Mouse (Mus musculus) heart, postnatal 36 days (tissue): ENCODE data around the gene Adam15. TPM values are rescaled to one million over a fixed set of nuclear protein-coding genes. Genes with fewer than 3 reads are reported as not detected.

ENCODE experiments used
- DNase-seq, 2 experiments: peaks; one replicate each; pipeline ENCODE4 v3.0.0; 2021 to 2022
- intact Hi-C: fragments of 180-260 bp; cut with DNase I; formaldehyde crosslinking; loops from one replicate; pipeline ENCODE4 v1.15.1; 2025
- total RNA-seq, 2 experiments: library from RNA; stranded (reverse); gene quantifications; 2 replicates each; pipeline ENCODE4 v1.2.3; 2021

The Adam15 gene
- total RNA-seq, 2 experiments from 2014 or later, result 56.5 to 62.6 TPM

DNA sequence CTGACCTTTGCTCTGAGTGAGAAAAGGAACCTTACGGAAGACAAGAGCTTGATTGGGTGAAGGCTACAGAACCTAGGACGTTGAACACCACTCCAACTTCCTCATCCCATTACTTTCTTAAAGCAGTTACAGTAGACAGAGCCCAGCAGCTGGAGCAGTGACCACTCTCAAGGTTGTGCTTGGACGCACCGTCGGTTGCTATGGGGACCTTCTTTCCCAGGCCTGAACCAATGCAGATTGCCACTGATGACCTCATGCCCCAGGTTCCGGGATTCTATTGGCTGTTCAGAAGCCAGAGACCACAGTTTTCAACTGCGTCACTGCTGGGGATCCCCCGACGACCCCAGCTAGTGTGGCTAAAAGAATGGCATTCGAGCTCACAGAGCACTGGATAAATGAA is 18.8 kb downstream of the Adam15 start:
- DNase-seq, result no peak
- intact Hi-C loops, result no loop called here

DNA sequence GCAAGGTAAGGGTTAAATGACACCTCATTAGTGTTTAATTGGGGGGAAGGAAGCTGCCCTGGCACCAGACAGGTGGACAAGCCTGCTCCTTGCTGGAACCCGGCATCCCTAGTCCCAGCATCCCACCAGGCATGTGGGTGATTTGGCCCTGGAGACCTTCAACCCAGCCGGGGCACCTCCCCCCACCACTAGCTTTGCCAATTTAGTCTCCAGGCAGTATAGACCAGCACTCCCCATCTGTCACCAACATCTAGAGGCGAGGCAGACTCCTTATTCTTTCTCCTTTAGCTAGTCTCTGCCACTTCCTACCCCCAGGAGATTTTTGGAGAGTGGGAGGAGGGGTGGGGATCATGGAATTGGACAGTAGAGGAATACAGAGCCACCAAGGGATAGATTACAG is 19.4 kb downstream of the Adam15 start:
- no peak for DNase-seq
- intact Hi-C loops, result no loop called here

DNA sequence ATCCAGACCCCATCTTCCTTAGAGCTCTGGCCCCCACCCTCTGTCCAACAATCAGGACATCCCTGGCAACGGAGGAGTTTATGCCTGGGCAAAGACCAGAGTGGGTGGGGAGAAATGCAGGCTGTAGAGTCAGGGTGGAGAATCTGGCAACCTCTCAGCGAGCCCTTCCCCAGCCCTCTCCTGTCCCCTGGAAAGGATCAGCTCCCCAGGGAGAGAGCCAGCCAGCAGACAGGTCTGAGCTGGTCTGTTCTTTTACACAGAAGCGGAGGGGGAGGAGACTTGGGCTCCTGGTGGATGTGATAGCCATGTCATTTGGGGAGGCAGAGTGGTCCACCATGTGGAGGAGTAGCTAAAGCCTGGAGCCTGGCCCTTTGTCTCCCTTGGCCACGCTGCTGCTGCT is 21.2 kb downstream of the Adam15 start:
- no peak for DNase-seq

DNA sequence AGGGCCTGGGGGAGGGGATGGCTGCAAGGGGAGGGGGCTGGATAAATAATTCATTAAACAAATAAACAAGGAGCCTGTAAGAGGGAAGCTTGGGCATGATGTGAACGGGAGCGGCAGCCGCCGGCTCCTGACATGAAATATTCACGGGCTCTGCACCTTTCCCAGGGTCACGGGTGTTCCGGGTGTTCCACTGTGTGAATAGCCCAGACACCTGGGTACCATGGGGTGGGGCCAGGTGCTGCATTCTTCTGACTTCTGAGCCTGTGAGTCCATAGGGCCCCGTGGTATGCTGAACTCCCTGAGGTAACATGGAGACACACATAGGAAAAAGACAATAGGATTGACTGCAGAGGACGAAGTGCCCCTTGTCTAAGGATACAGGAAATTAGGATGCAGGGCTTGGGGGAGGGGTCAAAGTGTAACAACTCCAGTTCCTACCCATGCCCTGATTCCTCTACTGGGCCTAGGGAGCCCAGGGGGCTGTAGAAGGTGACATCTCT is 22.4 kb downstream of the Adam15 start:
- intact Hi-C loops, result no loop called here
- no peak for DNase-seq

More for the DNA sequence above, 21.2 kb downstream of the Adam15 start:
- intact Hi-C loops, result no loop called here

DNA sequence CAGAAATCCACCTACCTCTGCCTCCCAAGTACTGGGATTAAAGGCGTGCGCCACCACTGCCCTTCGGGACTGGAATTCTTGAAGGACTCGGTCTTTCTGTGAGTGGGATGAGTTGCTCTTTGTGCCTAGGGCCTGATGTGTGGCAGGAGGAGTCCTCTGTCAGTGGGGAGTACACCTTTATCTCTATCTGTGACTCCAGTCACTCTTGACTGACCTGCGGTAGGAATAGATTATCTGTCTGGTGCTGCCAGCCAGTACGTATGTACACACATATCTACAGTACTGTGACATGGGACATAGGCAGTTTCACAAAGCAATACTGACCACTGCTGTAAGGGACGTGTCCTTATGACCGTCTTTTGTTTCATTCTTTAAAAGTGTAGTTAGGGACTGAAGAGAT is 23.9 kb downstream of the Adam15 start:
- DNase-seq, result no peak
- intact Hi-C loops, result no loop called here

DNA sequence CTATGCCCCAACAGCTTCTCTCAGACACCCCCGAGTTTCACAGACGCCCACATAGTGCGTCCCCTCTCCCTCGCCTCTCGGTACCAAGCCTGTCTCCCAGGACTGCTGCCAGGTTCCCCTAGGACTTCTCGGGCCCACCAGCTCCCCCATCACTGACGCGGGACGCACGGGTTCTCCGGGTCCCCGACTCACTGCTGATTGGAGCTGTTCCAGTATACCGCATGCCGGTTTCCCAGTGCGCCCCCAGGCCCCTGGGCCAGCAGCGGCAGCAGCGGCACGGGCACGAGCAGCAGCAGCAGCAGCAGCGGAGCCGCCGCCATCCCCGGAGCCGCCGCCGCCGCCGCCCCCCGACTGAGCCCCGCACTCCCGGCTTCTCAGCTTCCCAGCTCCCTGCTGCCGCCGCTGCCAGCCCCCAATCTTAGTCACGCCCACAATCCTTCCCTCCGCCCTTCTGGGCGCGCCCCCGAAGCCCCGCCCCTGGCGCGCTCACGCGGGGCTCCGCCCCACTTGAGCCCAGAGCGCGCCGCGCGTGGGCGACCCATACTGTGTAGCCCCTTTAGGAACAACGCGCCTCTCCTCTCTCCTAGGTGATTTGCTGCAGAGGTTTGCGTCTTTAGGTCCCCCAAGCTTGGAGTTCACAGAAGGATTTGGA is 27.2 kb downstream of the Adam15 start, which contains the start of gene Efna3:
Efna3 (minus strand) TSS at position 452 of the 652 bp plus-strand sequence.
- DNase-seq, result peak; percentile 66 to 71
- intact Hi-C loops, result no loop called here

DNA sequence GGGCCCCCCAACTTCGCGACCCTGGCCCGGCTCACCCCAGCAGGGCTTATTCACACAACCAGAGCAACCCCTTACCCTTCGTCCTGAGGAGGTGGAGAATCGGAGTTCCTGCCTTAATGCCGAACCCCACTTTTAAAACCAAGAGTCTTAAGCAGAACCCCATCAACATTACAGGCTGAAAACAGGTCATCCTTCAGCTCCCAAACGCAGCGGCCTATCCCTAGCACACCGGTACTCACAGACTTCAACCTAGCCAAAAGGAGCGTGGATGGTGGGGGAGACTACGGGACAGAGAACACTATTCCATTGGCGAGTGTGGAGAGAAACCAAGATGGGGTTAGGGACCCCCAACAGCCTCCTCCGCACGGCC is 27.7 kb downstream of the Adam15 start:
- intact Hi-C loops, result no loop called here
- DNase-seq, result no peak

DNA sequence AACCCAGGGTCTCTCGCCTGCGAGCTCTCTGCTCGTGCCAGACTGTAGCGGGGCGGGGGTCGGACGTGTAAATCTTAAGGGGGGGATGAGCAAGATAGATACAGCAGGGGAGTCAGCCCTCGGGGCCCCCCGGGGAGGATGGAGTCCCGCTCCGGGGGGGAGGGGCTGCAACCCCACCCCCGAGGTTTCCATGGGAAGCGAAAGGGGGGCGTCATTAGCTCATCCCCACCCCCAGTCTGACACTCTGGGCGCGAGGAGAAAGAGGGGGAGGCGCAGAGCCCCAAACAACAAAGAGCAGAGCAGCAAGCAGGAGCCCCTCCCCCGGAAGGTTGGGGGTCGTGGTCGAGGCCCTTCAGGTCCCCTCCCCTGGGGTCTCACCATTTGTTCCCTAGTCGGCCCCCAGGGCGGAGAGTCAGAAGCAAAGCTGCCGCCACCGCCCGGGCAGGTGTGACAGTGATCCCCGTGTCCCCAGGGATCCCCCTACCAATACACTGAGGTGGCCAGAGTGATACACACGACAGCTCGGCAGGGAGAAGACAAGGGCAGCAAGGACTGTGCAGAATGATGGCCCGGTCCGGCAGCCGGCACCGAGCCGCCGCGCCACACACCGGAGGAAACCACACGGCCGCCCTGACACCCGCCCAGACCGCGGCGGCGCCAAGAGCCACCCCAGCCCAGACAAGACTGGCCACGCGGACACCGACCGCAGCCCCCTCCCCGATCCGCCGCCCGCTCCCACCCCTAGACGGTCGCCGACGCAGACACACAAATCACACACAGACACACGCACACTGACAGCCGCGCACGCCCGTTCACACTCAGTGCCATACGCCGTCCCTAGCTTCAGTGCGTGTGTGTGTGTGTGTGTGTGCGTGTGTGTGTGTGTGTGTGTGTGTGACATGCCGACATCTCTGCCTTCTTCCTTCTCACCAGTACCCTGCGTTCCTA is 28.3 kb downstream of the Adam15 start:
- DNase-seq, result no peak
- intact Hi-C loops, result no loop called here

DNA sequence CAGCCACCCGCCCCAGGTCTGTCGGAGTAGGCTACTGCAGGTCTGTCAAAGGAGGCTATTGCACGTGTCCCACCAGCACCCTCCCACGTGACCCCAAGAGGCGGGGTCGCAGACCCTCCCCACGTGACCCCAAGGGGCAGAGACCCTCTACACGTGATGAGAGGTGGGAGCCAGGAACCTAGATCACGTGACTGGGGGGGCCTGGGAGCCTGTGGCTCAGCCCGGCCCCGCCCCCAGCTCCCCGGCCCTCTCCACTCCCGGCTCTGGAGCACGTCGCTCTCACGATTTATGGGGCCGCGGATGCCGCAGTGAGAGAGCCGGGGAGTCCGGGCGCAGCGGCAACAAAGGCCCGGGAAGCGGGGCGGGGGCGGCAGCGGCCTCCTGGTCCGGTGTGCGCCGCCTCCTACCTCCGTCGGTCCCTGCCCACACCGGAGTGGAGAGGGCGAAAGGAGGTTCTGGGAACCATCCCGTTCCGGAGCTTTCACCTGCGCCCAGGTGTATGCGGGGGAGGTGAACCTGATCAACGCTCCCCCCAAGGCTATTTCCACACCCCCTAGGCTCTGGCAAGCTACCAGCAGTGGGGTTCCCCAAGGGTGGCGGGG is 29.1 kb downstream of the Adam15 start:
- intact Hi-C loops, result no loop called here
- DNase-seq, result no peak

DNA sequence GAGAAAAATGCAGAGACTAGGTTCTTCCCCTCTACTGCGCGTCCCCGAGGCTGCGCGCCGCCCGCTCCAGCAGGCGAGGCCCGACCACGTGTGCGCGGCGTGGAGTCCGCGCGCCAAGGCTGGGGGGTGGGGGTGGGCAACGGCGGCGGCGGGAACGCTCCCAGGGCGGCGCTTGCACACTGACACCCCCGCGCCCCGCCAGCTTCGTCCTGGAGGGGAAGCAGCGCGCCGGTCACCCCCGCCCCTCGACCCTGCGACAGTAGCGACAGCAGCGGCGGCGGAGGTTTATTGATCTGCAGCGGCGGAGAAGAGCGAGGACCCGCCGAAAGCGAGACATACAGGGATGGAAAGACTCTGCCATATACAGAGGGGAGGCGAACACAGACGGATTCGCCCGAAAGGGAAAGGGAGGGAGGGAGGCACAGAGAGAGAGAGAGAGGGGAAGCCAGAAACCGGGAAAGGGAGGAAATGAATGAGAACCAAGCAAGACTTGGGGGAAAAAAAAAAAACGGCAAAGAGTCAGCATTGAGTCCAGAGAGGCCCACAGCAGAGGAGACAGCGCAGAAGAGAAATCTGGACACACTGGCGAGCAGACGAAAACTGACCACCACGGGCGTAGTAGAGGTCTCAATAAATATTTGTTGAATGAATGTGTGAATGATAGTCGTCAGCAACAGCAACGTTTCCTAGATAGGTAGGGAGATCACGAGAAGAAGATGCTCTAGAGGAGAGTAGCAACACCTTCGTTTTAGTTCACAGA is 30.0 kb downstream of the Adam15 start:
- no peak for DNase-seq
- intact Hi-C loops, result no loop called here

DNA sequence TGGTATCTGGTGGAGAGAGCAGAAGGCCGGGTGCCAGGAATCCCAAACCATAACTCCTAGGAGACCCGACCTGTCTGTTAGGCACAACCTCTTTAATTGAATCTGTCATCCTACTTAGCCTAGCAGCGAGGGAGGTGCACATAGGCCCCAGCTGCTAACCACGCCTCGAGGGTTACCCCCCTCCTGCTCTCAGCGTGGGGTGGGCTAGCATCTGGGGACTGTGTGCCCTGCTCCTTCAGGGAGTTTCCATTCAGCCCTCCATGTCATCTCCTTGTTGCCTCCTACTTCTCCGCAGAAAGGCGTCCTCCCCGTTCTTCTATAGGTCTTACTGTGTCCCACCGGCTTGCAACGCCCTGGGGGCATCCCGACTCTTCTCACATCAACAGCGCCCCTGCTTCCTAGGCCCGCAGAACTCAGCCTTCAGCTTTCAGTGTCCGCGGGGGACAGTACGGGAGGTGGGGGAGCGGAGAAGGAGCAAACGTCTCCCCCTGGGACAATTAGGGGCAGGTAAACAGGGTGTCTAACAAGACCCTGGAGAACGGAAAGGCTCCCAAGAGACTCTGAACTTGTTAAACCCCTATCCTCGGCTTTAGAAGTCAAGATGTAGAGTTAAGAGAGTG is 30.7 kb downstream of the Adam15 start:
- DNase-seq, result no peak
- intact Hi-C loops, result no loop called here

DNA sequence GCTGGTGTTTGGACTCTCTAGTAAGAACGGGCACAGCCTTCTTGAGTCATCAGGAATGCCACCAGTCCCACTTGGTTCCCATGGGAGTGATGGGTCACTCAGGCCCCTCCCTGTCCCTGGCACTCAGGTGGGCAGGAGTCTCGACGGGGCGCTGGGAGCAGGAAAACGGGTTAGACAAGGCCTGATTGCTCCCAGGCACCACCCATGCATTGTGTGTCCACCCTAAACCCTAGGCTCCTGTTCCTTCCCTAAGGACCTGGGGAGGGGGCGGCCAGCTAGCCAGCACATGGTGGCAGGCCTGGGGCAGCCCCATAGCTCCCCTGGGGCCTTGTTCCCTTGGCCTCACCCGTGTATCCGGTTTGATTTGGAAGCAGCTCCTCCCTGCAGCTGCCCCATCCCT is 31.5 kb downstream of the Adam15 start:
- intact Hi-C loops, result no loop called here
- no peak for DNase-seq

DNA sequence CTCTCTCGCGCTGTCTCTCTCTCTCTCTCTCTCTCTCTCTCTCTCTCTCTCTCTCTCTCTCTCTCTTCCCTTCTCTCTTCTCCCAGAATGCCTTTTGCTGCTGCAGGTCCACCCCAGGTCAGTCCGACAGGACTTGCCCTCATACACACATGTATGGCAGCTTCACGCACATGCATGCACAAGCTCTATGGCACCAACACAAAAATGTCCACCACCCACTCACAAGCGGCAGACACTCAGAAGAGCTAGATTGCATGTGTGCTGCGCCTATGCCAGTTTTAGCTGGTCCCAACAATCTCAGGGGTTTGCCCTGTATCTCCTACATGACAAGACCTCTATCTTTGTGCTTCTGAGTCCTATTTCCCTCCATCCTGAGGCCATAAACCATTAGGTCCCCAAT is 32.5 kb downstream of the Adam15 start:
- intact Hi-C loops, result loop anchor here (1.0 kb wide), 3 partner anchors 20 to 169 kb away; no protein-coding TSS in a partner anchor

DNA sequence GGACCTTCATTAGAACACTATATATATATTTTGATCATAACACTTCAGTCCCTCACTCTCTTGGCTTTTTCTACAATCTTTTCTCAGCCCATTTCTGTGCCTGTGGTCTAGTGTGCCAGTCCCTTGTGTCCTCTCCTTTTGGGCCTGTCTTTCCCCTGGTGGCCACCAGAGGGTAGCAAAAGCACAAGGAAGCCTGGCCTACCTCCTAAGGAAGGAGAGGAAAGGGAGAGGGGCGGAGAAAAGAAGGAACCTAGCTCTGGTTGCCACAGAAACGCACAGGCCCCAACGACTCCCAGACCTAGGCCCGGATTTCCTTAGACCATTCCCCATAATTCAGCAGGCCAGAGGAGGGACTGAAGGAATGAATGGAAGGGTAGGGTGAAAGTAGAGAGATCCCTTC is 33.0 kb downstream of the Adam15 start:
- intact Hi-C loops, result loop anchor here (1.0 kb wide), 3 partner anchors 20 to 169 kb away; no protein-coding TSS in a partner anchor

More for the DNA sequence above, 32.5 kb downstream of the Adam15 start:
- no peak for DNase-seq

DNA sequence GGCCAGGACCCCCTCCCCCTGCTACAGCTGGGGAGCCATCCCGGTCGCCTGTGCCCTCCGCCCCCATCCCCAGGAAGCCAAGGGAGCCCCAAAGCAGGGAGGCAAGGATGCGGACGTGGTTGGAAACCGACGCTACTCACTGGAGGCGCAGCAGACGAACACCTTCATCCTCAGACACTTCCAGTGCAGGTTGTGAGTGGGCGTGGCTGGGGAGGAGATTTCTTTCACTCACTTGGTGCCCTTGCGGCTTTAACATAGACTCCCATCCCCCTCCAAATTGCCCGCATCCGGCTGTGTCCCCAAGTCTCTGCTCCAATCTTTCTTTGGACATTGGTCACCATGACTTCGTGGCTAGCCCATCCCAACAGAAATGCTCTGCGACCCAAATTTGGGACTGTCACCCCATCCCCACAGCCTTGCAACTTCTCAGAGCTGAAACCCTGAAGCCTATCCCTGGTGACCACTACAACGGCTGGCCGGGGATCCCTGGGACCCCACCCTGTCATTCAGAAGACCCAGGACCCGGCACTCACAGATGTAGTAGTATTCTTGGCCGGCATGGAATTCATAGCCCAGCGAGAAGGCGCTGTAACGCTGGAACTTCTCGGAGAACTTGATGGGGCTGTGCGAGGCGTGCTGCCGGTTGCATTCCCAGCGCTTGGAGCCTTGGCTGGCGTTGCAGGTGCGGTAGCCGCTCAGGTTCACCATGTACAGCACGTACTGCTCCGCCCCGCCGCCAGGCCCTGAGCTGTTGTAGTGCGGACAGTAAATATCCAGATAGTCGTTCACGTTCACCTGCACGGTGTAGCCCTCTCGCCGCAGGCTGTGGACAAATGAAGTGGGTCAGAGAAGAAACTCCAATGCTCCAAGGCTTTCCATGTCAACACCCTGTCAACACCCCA is 33.6 kb downstream of the Adam15 start:
- no peak for DNase-seq
- intact Hi-C loops, result no loop called here

More for the DNA sequence above, 33.0 kb downstream of the Adam15 start:
- peak; percentile 85 to 88 for DNase-seq

DNA sequence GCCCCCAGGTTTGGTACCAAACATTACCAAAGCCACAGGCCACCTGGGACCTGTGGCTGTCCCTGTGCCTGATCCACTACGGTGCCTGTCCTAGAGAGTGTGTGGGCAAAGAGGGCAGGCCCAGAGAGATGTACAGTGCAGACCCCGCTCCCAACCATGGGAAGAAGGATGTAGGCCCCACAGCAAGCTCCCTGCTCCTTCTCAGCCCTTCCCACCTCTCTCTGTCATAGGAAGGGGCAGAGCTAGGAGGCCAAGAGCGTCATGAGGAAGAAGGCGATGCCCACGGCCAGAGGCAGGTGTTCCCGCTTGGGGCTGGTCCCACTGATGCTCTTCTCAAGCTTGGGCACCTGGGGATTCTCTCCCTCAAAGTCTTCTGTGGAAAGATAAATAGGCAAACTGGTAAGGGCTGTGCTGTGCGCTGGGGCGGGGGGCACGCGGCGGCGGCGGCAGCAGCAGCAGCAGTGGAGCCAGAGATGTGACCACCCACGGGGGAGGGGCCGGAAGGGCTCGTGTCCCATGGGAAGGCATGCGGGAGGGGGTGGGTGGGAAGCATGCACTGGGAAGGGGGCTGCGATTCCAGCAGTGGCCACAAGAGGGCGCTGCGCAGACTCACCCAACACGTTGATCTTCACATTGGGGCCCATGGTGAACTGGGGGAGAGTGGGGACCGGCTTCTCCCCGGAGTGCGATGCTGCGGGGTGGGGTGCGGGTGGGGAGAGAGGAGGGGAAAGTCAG is 34.4 kb downstream of the Adam15 start:
- peak; percentile 81 to 87 for DNase-seq
- intact Hi-C loops, result no loop called here

DNA sequence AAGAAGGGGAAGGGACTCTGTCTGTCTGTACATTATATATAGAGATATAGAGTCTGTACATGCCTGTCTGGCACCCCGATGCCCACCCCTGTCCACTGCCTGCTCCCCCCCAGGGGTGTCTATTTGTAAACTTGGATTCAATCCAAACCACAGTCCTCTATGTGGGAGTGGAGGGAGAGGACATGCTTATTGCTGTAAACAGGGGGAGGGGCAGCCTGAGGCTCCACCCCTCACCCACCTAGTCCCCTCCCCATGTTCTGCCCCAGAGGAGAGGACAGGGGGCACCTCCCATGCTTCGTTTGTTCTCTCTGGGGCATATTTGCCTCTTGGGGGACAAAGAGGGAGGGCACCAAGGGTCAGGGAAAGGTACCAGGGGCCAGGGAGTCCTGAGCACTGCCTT is 35.0 kb downstream of the Adam15 start:
- no peak for DNase-seq
- intact Hi-C loops, result no loop called here

DNA sequence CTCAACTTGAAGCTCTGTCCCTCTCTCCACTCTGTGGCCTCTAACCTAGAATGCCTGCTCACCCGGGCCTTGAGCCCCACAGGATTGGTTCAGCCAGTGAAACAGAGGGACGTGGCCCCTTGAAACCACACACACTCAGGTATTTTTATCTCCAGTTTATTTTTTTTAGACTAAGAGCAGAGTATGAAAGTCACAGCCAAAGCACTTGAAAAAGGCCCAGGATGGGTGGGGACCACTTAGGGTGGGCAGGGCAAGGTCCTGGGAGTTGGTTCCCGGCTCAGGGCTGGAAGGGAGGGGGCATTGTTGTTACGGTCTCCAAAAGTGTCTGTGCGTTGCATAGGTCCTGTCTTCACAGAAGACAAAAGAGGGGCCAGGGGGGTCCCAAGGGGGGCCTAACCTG is 35.5 kb downstream of the Adam15 start:
- intact Hi-C loops, result no loop called here
- no peak for DNase-seq
